Mouse (Mus musculus): ENCODE results near the gene Coro1a. TPM values are rescaled to one million over a fixed set of nuclear protein-coding genes. Genes with fewer than 3 reads are reported as not detected.
A peak's percentile ranks its signal among the peaks of the same experiment; 100 is the strongest.
"Not testable (repeated sequence)": the region's sequence is repeated elsewhere in the genome, so short reads cannot be mapped to it uniquely, and the experiment has no call there.

Coro1a gene
- polyA plus RNA-seq, 1 experiment: 1.9 TPM

GRCm38 (mm10) chr7:126693256-126693655, 14.3 kb downstream of the Coro1a start:
- Histone ChIP-seq H3K27me3 (ENCODE audit: control insufficient read depth, insufficient read depth, insufficient read length) (no peaks in the 10 kb centered on the region), H3ac (ENCODE audit: control insufficient read depth, insufficient read length, low read depth) (no peak overlapping the region), H3K79me3 (ENCODE audit: low read depth) (peaks cover 11% of the 10 kb centered on the region), H3K4me3 (ENCODE audit: insufficient read depth, poor library complexity, severe bottlenecking) (no peak overlapping the region), H3K79me2 (ENCODE audit: control insufficient read depth, insufficient read depth) (peaks cover 24% of the 10 kb centered on the region), H3K36me3 (ENCODE audit: control insufficient read depth, insufficient read depth) (peaks cover 3% of the 10 kb centered on the region)
- TF ChIP-seq USF1 (IDR thresholded peaks at IDR 0.05; ENCODE audit: low read depth): no peak
- no peak for TF ChIP-seq CEBPB (IDR thresholded peaks at IDR 0.05; ENCODE audit: low read depth)
- TF ChIP-seq CTCF (IDR thresholded peaks at IDR 0.05; ENCODE audit: control insufficient read depth, insufficient read depth, insufficient read length): peak; percentile 69

GRCm38 (mm10) chr7:126692426-126692825, 15.2 kb downstream of the Coro1a start:
- Histone ChIP-seq H3ac (ENCODE audit: control insufficient read depth, insufficient read length, low read depth) (no peak overlapping the region), H3K36me3 (ENCODE audit: control insufficient read depth, insufficient read depth) (peaks cover 3% of the 10 kb centered on the region), H3K27me3 (ENCODE audit: control insufficient read depth, insufficient read depth, insufficient read length) (no peaks in the 10 kb centered on the region), H3K79me2 (ENCODE audit: control insufficient read depth, insufficient read depth) (peaks cover 16% of the 10 kb centered on the region), H3K79me3 (ENCODE audit: low read depth) (peaks cover 11% of the 10 kb centered on the region), H3K4me3 (ENCODE audit: insufficient read depth, poor library complexity, severe bottlenecking) (no peak overlapping the region)
- TF ChIP-seq MAX (IDR thresholded peaks at IDR 0.05) (no peak), MYOG (IDR thresholded peaks at IDR 0.05; ENCODE audit: control insufficient read depth, extremely low read depth, insufficient read length) (no peak), FOSL1 (IDR thresholded peaks at IDR 0.05; ENCODE audit: insufficient read depth, low read length, poor library complexity, severe bottlenecking) (no peak), CTCF (IDR thresholded peaks at IDR 0.05; ENCODE audit: control insufficient read depth, insufficient read depth, insufficient read length) (no peak), CEBPB (IDR thresholded peaks at IDR 0.05; ENCODE audit: low read depth) (no peak), MYOD1 (IDR thresholded peaks at IDR 0.05; ENCODE audit: control insufficient read depth, insufficient read length, low read depth) (no peak), USF1 (IDR thresholded peaks at IDR 0.05; ENCODE audit: low read depth) (no peak)

- TF ChIP-seq MAX (IDR thresholded peaks at IDR 0.05) (no peak), CEBPB (IDR thresholded peaks at IDR 0.05; ENCODE audit: low read depth) (no peak), USF1 (IDR thresholded peaks at IDR 0.05; ENCODE audit: low read depth) (no peak), FOSL1 (IDR thresholded peaks at IDR 0.05; ENCODE audit: insufficient read depth, low read length, poor library complexity, severe bottlenecking) (no peak), MYOG (IDR thresholded peaks at IDR 0.05; ENCODE audit: control insufficient read depth, extremely low read depth, insufficient read length) (no peak), CTCF (IDR thresholded peaks at IDR 0.05; ENCODE audit: control insufficient read depth, insufficient read depth, insufficient read length) (no peak), MYOD1 (IDR thresholded peaks at IDR 0.05; ENCODE audit: control insufficient read depth, insufficient read length, low read depth) (no peak)
- Histone ChIP-seq H3K36me3 (ENCODE audit: control insufficient read depth, insufficient read depth) (no peaks in the 10 kb centered on the region), H3ac (ENCODE audit: control insufficient read depth, insufficient read length, low read depth) (no peak overlapping the region), H3K27me3 (ENCODE audit: control insufficient read depth, insufficient read depth, insufficient read length) (no peaks in the 10 kb centered on the region), H3K79me3 (ENCODE audit: low read depth) (peaks cover 5% of the 10 kb centered on the region), H3K4me3 (ENCODE audit: insufficient read depth, poor library complexity, severe bottlenecking) (no peak overlapping the region), H3K79me2 (ENCODE audit: control insufficient read depth, insufficient read depth) (peaks cover 9% of the 10 kb centered on the region)
Observed at GRCm38 (mm10) chr7:126691676-126692075, 15.9 kb downstream of the Coro1a start.

- Histone ChIP-seq H3ac (ENCODE audit: control insufficient read depth, insufficient read length, low read depth) (no peak overlapping the region), H3K27me3 (ENCODE audit: control insufficient read depth, insufficient read depth, insufficient read length) (no peaks in the 10 kb centered on the region), H3K36me3 (ENCODE audit: control insufficient read depth, insufficient read depth) (no peaks in the 10 kb centered on the region), H3K79me3 (ENCODE audit: low read depth) (no peaks in the 10 kb centered on the region), H3K79me2 (ENCODE audit: control insufficient read depth, insufficient read depth) (no peaks in the 10 kb centered on the region), H3K4me3 (ENCODE audit: insufficient read depth, poor library complexity, severe bottlenecking) (no peak overlapping the region)
- TF ChIP-seq USF1 (IDR thresholded peaks at IDR 0.05; ENCODE audit: low read depth) (no peak), FOSL1 (IDR thresholded peaks at IDR 0.05; ENCODE audit: insufficient read depth, low read length, poor library complexity, severe bottlenecking) (no peak), MAX (IDR thresholded peaks at IDR 0.05) (no peak), MYOD1 (IDR thresholded peaks at IDR 0.05; ENCODE audit: control insufficient read depth, insufficient read length, low read depth) (no peak), CEBPB (IDR thresholded peaks at IDR 0.05; ENCODE audit: low read depth) (no peak), MYOG (IDR thresholded peaks at IDR 0.05; ENCODE audit: control insufficient read depth, extremely low read depth, insufficient read length) (no peak), CTCF (IDR thresholded peaks at IDR 0.05; ENCODE audit: control insufficient read depth, insufficient read depth, insufficient read length) (no peak)
Observed at GRCm38 (mm10) chr7:126690737-126691136, 16.9 kb downstream of the Coro1a start.

- Histone ChIP-seq H3K79me2 (ENCODE audit: control insufficient read depth, insufficient read depth) (no peaks in the 10 kb centered on the region), H3K36me3 (ENCODE audit: control insufficient read depth, insufficient read depth) (no peaks in the 10 kb centered on the region), H3K27me3 (ENCODE audit: control insufficient read depth, insufficient read depth, insufficient read length) (no peaks in the 10 kb centered on the region), H3K4me3 (ENCODE audit: insufficient read depth, poor library complexity, severe bottlenecking) (no peak overlapping the region), H3K79me3 (ENCODE audit: low read depth) (no peaks in the 10 kb centered on the region), H3ac (ENCODE audit: control insufficient read depth, insufficient read length, low read depth) (no peak overlapping the region)
- no peak for TF ChIP-seq MYOG (IDR thresholded peaks at IDR 0.05; ENCODE audit: control insufficient read depth, extremely low read depth, insufficient read length)
- TF ChIP-seq USF1 (IDR thresholded peaks at IDR 0.05; ENCODE audit: low read depth): no peak
- TF ChIP-seq FOSL1 (IDR thresholded peaks at IDR 0.05; ENCODE audit: insufficient read depth, low read length, poor library complexity, severe bottlenecking): no peak
- TF ChIP-seq MYOD1 (IDR thresholded peaks at IDR 0.05; ENCODE audit: control insufficient read depth, insufficient read length, low read depth): no peak
- no peak for TF ChIP-seq CEBPB (IDR thresholded peaks at IDR 0.05; ENCODE audit: low read depth)
- TF ChIP-seq CTCF (IDR thresholded peaks at IDR 0.05; ENCODE audit: control insufficient read depth, insufficient read depth, insufficient read length): no peak
- TF ChIP-seq MAX (IDR thresholded peaks at IDR 0.05): no peak
Observed at GRCm38 (mm10) chr7:126689021-126689420, 18.6 kb downstream of the Coro1a start.

GRCm38 (mm10) chr7:126688156-126688555, 19.4 kb downstream of the Coro1a start:
- H3K79me2 ChIP-seq (ENCODE audit: control insufficient read depth, insufficient read depth); H3K27me3 ChIP-seq (ENCODE audit: control insufficient read depth, insufficient read depth, insufficient read length); H3K36me3 ChIP-seq (ENCODE audit: control insufficient read depth, insufficient read depth); H3K79me3 ChIP-seq (ENCODE audit: low read depth); H3ac ChIP-seq (ENCODE audit: control insufficient read depth, insufficient read length, low read depth); H3K4me3 ChIP-seq (ENCODE audit: insufficient read depth, poor library complexity, severe bottlenecking): not testable (repeated sequence)

Measured in C2C12 (cell line).